Mouse (Mus musculus) CD4-positive helper T cell, adult 2 months (primary cell): ENCODE results near the gene Srrt.

Source experiments
- DNase-seq: peaks from one replicate; pipeline ENCODE4 v3.0.0-alpha.2; 2012; ENCODE audit warnings: low read depth, missing footprints, low spot score

The Srrt gene

GRCm38 (mm10) chr5:137264787-137265186, 42.7 kb downstream of the Srrt start:
- no peak for DNase-seq

- no peak for DNase-seq
Observed at GRCm38 (mm10) chr5:137263897-137264720, 43.4 kb downstream of the Srrt start.
